7 mouse cellular contexts compared by ENCODE assay signal in genomic region chr12:22802011-22802410, GRCm38 (mm10).
DNase-seq lines count a peak whose midpoint lies in the region.

No protein-coding gene starts in this region.

- peak; percentile 10 for DNase-seq in adrenal gland, adult 2 months
- peak; percentile 9 for DNase-seq in adrenal gland, postnatal 14 days
- DNase-seq in gastrocnemius, adult 18-20 months (ENCODE audit: low spot score), result peak; percentile 7
- DNase-seq in kidney, adult 18-20 months, result peak; percentile 20
- peak; percentile 4 for DNase-seq in kidney, postnatal 10 days
- peak; percentile 37 for DNase-seq in testis, postnatal 10 days (ENCODE audit: low spot score)
- DNase-seq in urinary bladder, postnatal 14 days (ENCODE audit: low spot score), result peak; percentile 2

Comparison
In these comparisons a context has a peak if more than half of its experiments do, and no peak if none do; other contexts are left out.
1. Peak in every context shown above with its lines: DNase-seq.